Mouse (Mus musculus) testis, postnatal 14 days (tissue): ENCODE measurements around the gene Casr.

ENCODE experiments used
- DNase-seq: peaks from one replicate; pipeline ENCODE4 v3.0.0; 2021; ENCODE audit warnings: low spot score

Casr gene

DNA sequence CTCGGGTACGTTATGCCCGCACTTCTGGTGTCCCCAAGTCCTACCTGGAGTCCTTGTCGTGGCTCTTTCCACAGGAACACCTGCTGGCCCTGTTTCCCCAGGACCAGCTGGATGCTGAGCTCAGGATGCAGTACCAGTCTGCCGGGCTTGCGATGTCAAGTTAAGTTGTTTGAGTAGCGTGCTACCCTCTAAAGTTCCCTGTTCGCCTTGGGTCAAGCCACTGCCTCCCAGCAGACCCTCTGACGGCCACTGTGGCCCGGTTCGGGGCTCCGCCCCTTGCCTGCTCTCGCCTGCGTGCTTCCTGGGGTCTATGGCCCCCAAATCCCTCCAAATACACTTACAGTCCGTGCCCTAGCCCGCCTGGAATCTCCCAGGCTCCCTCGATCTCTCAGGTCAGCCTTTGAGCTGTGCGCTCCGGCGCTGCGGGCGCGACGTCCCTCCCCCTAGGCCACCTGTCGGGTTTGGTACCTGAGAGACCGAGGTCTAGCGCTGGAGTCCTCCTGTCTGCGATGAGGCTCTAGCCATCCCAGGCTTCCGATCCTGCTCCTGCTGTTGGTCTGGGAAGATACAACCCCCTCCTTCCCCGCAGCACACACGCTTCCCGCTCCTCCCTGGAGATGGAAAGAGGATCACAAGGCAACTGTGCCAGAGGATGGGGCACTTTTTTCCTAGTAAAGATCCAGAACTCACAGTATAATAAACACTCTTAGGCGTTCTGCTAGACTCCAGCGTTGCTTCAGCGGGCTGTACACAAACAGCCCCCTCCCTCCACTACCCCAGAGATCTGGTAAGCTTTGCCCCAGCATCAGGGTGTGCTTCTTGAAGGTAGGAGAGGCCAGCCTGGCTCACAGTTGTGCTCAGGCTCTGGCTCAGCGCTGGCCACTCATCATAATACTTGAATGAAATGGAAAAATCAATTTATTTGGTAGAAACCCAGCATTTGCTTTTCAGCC is at the start of gene Casr:
Casr (minus strand) TSS at position 756 of the 953 bp plus-strand sequence.
- no peak for DNase-seq

DNA sequence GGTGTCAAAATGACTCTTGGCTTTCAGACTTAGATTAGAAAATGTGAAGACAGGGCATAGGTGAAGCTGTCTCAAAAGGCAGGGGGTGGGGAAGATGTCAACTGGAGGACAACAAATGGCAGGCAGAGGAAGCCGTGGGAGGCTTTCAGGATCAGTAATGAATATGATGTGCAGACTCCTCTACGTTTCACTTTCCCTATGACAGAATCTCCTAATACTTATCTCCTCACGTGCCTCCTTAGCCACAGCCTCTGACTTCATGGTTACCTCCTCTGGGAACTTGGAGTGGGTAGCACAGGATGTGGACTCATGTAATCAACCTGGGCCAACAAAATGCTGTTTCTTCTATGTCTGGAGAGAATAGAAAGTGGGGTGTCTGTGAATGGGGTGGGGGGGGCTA is 40.7 kb upstream of the Casr start:
- no peak for DNase-seq

DNA sequence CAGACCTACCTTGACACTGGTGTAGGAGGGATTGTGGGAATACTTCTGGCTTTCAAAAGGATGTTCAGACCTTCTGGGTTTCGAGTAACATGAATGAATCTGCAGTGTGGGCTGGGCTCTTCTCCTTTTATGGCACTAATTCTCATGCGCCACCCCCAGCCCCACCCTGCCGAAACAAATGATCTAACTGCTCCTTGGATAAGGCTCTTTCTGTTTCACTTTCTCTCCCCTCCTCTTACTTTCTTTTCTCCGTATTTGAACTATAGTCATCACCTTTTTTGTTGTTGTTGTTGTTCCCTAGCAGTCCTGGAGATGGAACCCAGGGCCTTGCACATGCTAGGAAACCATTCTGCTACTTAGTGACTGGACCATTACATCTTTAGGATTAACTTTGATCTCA is 36.3 kb upstream of the Casr start:
- no peak for DNase-seq

DNA sequence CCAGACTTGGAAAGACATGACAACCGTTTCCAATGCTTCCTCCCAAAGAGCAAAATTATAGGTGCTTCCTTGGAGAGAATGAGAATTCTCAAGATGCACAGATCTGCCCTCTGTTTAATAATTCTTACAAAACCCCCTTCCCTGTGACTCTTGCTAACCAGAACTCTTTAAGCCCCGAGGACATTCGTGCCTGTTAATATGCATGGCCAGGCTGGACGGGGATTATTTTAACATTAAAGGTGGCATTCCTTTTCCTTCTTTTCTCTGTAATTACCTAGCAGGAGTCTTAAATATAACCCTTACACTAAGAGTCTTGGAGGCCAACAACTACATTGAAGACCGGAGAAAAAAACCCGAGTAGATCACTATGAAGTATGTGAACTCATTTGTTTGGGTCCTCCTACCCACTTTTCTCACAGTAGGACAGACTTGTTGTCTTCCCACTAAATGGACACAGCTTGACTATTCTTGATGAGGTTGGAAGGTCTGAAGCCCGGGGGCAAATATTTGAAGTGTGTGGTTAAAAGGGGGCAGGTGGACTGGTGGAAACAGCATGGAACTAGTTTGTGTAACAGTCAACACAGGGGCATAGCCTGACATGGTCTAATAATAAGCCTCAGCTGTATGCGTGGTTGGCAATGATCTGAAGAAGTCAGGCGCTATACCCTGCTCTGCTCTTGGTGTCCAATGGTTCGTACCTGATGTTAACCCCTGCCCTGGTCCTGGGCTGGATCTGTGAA is 34.9 kb upstream of the Casr start:
- DNase-seq, result no peak

DNA sequence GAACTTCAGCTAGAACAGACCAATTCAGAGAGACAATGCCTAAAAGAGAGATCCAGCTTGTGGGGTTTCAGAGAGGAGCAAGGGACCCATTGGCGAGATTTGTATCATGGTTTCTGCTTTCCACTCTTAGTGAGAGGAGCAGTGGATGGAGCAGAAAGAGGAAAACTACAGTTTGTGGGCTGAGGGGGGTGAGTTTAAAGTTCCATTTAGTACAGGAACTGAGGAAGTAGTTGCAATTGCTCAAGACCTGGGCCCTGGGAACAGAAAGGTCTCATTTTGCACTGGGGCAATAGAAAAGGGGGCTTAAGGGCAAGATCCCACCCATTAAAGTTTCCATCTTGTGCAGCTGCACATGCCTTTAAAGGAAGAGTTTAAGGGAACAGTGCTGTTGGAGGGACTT is 28.0 kb upstream of the Casr start:
- DNase-seq, result no peak

DNA sequence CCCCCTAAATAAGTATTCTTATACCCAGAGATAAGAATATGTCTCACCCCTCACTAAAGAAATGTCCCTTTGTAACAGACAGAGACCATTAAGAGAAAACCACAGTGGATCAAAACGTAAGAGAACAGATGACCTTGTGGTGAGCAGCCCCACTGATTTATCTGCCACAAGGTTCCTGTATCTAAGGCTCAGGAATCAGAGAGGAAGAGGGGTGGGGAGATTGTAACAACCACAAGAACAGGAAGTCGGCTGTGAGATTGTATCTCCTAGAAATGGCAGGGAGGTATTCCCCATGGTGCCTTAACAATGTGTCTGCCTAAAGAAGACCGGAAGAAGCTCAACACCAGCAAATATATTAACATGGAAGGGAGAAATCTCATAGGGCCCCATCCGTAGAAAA is 26.0 kb upstream of the Casr start:
- no peak for DNase-seq

DNA sequence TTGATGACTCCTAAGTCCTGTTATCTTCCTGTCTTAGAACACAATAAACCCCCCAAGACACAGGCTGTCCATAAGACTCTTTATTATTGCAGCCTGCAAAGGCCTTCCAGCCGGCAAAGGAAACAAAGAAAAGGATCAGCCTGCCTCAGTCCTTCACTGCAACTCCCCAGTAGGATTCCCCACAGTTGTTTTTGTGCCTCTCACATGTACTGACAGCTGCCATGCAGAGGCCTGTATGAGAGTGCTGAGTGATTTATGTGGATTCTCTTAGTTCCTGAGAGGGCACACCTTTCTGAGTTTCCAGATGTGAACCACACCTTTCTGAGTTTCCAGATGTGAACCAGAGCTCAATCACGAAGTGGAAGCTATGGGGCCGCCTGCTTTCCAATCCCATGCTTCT is 20.1 kb upstream of the Casr start:
- no peak for DNase-seq

DNA sequence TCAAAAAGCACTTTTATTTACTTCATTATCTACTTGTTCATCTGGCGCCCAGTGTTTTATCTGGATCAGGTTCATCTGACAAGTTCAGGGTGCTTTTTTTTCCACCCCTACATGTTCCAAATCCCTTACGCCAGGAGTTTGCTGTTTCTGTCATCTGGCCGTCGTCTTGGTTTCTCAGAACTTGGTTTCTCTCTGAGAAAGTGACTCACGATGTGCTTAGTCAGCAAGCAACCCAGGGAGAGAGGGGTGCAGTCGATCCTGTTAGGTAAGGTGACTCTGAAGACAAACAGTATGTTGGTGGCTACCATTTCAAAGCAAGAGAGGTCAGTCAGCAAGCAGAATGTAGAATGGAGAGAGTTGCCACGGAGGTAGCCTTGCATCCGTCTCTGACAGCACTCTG is 10.0 kb upstream of the Casr start:
- no peak for DNase-seq

DNA sequence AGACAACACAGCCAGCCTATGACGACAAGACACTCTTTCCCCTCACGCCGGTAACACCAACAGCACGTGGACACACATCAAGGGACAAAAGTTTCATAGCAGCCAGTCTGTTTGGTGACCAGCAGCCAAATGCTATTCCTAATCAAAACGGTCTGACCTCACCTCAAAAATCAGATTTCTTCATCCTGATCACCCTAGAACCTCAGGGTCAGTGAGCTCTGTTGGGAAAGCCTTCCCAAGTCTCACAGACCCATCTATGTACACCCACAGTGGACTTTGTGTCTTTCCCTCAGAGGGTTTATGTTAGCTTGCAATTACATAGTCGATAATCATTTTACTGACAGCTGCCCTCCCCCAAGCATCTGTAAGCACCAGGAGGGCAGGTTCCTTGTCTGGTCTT is 2.4 kb downstream of the Casr start:
- no peak for DNase-seq

DNA sequence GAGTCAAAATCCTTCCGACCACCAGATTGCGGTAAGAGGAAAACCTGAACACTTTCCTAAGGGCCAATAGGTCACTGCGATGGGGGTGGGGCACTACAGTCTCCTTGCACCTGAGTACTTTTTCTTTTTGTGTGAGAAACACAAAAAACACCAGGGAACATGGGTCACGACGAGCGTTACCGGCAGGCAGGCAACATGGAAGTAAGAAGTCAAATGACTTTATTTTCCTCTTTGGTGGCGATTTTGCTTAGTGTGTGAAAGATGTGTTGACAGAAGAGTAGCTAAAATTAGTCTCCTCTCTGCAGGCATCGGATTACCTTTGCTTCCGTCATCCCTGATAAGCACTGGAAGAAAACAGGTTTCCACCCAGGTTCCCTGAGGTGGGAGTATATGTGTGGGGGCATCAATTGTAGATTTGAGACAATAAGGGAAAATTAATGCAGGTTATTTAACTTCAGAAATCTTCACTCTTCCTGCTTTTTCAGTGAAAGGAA is 6.2 kb downstream of the Casr start:
- no peak for DNase-seq

DNA sequence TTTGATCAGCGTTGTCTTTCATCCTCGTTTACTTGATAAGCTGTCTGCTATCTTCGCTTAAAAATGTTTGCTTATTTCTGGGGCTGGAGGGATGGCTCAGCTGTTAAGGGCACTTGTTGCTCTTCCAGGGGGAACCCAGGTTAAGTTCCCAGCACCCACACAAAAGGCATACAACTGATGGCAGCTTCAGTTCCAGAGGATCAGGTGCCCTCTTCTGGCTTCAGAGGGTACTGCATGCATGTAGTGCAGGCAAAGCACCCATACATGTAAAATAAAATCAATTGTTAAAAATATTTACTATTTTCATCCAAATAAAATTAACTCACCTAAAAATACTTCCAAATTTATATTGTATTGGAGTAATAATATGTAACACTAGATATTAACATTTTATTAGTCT is 8.3 kb downstream of the Casr start:
- no peak for DNase-seq

DNA sequence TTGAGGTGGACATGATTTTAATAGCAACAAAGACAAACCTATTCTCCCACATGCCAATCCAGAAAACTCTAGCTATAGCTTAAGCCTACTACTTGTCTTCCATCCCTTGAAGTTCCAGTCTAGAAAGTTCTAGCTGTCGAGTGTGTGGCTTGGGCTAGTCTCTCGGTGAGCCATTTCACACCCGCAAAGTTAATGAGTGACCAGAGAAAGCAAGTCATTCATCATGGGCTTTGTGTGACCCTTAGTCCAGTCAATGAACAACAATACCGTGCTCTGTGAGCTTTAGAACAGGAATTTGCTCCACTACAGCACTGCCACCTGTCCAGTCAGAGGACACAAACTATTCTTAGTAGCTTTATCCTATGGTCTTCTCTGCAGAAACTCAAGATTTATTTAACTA is 16.6 kb downstream of the Casr start:
- no peak for DNase-seq

DNA sequence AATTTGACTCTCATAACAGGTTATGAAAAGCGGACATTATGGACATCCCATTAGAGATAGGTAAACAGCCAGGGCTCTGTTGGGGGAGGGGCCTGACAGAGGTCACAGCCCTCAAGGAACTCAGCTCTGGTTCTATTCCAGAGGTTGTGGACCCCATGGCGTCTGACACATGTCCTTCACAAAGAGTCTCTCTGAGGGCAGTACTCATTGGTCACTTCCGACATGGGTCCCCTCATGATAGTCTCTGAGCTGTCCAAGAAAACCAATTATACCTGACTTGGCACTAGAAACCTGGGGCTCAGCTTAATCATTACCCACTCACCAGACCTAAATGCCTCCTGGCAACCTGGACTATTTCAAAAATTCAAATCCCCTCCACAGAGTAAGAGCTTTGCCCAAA is 18.9 kb downstream of the Casr start:
- DNase-seq, result no peak

DNA sequence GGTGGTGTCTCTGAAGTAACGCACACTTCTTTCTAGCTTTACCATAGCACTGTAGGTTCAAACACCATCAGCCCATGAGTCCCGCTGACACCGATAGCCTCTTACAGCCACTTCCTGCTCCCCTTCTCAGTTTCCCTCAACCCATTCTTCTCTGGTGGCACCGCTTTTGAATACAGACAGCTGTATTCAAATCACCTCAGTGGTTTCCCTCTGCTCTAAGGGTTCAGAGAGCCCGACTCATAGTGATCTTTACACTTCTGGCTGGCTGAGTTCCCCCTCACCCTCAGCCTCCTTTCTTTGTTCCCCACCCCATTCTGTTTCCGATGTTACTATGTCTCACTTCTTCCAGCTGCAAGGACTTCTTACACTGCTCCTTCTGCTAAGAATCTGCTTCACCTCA is 21.1 kb downstream of the Casr start:
- no peak for DNase-seq

DNA sequence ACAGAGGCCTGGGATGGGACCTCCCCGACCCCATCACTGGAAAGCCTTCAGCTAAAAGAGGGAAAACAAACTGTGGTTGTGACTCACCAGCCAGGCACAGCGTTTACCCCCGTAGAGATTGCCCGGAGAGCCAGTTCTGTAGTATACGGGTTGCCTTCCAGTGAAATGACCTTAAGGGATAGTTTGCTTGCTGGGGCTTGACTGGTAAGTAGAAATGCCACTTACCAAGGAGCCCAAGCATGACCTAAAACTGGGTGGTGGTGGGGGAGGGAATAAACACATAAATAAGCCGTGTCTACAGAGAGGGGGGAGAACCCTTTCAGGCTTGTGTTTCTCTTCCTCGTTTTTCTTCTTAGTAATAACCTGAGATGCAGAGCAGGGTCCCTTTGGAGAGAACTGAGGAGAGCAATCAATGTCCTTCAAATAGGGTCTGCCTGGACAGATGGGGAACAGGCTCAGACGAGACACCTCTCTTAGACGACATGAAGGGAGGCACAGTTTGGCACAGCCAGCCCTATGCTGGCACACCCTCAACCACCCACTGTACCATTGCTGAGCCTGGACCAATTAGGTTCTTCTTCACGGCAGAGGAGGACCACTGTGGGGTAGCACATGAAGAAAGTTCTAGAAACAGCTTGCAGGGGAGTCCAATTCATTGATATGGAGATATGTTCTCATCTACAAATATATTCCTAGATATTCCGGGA is 28.8 kb downstream of the Casr start:
- no peak for DNase-seq

DNA sequence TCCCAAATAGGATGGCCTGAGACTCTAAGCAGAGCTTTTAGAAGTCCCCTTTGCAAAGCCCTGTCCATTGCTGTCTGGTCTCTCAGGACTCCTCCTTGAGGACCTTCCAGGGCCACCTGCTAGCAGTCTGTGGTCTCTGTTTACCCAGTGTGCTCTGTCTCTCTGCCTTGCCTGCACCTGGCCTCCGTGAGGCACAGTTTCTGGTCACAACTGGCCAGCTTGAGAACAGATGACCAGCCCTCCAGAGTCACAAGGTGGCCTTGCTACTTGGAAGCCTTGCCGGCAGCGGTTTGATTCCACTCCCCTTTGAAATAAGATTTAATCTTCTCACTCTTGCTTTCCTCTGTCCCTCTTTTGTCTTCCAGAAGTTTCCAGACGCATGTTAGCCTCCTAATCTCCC is 29.9 kb downstream of the Casr start:
- DNase-seq, result no peak

DNA sequence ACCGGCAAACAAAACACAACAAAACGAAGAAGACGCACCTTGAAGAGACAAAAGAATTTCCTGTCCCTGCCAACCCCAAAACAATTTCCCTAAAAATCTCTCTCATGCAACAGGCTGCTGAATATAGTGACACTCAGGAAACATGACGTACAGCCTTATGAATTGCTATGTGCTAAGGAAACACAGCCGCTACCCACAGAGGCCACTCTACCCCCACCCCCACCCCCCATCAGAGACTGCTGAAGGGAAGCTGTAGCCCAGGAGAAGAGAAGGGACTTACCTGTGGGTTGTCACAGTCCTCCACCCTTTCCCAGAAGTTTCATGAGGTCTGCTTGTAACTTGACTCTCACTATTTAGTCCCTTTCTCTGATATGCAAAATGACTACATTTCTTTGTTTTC is 30.3 kb downstream of the Casr start:
- no peak for DNase-seq

DNA sequence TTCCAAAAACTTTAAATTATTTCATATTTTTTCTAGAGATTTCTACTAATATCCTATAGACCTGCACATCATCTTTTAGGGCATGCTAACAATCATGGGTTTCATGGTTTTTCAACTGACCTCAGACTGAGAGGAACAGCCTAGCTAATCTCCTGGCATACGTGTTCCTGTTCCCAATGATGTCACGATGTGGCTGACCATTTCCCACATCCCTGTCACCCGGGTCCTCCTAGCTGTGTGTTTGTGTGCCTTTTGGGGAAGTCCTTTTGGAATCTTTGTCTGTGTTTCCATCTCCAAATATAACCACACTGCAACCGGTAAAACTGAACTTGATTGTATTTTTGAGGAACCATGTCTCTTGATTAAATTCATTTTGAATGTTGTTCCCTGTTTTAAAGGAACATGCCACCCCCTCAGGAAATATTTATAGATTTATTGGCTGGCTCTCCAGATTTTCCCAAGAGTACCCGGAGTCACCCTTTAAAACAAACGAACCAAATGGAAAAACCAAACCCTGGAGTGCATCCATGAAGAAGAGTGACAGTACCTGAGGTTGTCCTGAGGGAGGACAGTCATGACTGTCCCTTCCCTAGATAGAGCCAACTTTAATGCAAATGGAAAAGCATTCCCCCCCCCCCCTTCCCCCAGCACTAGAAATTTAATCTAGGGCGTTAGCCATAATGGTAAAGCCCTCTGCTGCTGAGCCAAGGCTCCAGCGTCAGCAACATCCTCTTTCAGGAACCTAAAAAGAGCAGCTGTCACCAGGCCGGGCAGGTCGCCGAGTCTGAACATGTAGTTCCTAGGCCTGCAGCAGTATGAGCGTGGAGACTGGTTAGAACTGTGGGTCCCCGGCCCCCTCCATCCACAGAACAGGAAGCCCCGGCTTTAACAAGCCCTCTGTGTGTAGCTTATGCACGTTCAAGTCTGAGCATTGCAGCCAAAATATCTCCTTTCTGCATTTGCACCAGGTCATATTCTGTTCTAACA is 31.1 kb downstream of the Casr start:
- DNase-seq, result no peak

DNA sequence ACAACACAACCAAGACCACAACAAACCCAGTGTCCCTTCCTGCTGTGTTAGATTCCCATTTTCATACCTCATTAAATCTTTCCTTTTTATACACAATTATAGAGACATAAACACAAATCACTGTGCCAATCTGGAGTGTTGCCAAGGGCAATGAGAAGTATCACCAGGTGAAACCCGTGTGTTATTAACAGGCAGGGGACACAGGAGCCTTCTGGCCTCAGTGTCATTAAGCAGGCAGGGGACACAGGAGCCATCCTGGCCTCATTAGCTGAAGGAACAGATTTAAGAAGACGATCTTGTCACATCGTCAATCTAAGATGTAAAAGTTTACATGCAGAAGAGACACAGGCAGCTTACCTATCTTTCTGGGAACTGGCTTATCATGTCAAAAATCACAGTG is 33.1 kb downstream of the Casr start:
- DNase-seq, result no peak

DNA sequence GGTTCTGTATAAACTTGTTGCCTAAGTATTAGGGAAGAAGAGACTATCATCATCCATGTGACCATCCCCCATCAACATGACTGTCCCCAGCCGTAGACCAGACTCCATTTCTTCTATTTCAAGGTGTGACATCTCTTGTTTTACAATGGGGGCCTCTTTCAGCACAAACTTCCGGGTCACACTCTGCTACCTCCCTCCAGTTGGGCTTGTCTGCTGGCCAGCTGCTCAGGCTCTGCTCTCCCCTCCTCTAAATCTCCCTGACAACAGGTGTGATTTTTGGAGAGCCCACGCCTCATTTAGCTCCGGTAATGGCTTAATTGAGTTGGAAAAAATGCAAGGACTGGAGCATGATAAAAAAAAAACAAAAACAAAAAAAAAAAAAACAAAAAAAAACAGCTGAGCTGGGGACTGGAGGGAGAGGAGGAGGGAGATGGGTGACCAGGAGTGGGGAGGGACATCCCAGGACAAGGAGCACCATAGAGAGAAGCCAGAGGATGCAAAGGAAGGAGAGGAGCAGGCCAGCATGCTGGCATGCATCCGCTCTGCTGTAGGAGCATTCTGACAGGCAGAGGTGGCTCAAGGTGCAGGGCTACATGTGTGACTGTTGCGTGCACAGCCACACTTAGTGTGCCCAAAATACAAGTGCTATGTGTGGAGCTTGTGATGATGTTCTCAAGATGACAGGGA is 35.2 kb downstream of the Casr start:
- DNase-seq, result no peak

DNA sequence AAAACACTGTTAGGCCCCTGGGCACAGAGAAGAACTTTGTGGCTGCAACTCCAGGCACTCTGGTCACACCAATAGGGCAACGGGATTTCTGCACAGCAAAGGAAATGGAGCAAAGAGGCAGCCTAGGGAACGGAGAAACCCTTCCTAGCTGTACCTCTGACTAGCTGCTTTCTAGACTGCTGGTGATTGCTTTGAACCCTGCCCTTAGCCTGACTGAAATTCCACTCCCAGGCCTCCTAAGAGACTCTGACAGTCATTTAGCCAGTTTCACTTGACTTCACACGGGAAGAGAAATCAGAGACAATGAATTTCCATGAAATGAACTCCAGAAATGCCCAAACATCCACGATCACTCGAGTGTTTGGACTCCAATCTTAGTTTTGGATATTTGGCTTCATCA is 38.8 kb downstream of the Casr start:
- no peak for DNase-seq
